Mouse (Mus musculus) adrenal gland, postnatal 14 days (tissue): ENCODE results near the gene Moxd1. TPM values are rescaled to one million over a fixed set of nuclear protein-coding genes. Genes with fewer than 3 reads are reported as not detected.
A peak's percentile ranks its signal among the peaks of the same experiment; 100 is the strongest.

Experiments
- DNase-seq: peaks from one replicate; pipeline ENCODE4 v3.0.0; 2021; ENCODE audit warnings: mixed read lengths
- long read RNA-seq, 2 experiments: library from polyadenylated mRNA; stranded (forward); transcript quantifications; one replicate each; pipeline ENCODE4 v2.0.0; 2021
- total RNA-seq: library from RNA; stranded (reverse); gene quantifications from 2 replicates; pipeline ENCODE4 v1.2.3, GENCODE M21; 2021

The Moxd1 gene
- 0.52 and 0.53 TPM in 2 replicates for total RNA-seq
- long read RNA-seq, experiment 1: 0 reads
- long read RNA-seq, experiment 2: 0 reads

DNA sequence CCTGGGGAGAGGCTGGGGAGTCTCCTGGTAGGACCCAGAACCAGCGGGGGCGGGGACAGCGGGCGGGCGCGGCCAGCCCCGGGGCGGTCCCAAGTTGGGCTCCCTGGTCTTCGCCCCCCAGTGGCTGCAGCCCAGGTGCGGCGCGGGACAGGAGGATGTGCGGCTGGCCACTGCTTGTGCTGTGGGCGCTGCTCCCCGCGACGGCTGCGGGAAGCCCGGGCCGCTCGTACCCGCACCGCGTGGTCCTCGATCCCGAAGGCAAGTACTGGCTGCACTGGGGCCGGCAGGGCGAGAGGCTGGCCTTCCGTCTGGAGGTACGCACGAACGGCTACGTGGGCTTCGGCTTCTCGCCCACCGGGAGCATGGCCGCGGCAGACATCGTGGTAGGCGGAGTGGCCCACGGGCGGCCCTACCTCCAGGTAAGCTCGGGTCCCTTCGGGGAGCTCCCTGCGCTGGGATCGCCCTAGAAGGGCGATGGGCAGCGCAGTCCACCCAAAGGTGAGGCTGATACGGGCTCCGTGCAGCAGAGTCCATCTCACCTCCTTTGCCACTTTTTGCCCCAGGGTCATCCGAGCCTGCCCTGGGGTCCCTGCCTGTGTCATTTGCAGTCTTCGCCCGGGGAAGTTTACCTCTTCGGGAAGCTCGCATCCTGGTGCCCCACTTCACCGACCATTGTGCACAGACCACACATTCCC is at the start of gene Moxd1:
Gene Moxd1 (plus strand): TSS at position 69 of the 695 bp plus-strand sequence.
- peak; percentile 55 for DNase-seq

- peak; percentile 19 for DNase-seq
Measured at GRCm38 (mm10) chr10:24190392-24190791, 32.9 kb upstream of the Moxd1 start.

- DNase-seq: no peak
Measured at GRCm38 (mm10) chr10:24191977-24192376, 31.3 kb upstream of the Moxd1 start.

- DNase-seq: no peak
Measured at GRCm38 (mm10) chr10:24199303-24199702, 24.0 kb upstream of the Moxd1 start.

DNA sequence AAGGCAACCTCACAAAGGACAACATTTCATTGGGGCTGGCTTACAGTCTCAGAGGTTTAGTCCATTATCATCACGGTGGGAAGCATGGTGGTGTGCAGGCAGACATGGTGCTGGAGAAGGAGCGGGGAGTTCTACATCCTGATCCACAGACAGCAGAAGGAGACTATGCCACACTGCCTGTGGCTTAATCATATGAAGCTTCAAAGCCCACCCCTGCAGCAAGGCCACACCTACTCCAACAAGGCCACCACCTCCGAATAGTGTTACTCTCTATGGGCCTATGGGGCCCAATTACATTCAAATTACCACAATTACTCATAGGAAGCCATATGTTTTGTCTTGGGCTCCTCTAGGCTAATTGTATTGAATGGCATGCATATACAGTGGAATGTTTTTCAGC is 23.2 kb upstream of the Moxd1 start:
- DNase-seq: no peak

- DNase-seq: no peak
Measured at GRCm38 (mm10) chr10:24210075-24210474, 13.2 kb upstream of the Moxd1 start.

DNA sequence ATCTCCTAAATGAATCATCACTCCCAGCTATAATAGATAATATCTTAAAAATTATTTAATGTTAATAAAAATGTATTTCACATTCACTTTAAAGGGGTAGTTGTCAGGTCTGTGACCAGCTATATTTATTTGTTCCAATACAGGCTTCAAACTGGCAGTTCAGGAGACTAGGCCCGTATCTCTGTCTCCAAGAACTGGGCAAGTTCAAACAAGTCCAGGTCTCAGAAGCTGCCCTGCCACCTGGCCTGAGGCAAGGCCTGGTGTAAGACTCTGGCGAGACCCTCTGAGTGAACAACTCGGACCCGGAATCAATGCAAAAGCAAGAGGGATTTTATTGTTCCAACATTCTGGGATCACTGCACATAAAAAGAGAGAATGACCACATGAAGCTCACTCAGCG is 10.0 kb upstream of the Moxd1 start:
- no peak for DNase-seq

DNA sequence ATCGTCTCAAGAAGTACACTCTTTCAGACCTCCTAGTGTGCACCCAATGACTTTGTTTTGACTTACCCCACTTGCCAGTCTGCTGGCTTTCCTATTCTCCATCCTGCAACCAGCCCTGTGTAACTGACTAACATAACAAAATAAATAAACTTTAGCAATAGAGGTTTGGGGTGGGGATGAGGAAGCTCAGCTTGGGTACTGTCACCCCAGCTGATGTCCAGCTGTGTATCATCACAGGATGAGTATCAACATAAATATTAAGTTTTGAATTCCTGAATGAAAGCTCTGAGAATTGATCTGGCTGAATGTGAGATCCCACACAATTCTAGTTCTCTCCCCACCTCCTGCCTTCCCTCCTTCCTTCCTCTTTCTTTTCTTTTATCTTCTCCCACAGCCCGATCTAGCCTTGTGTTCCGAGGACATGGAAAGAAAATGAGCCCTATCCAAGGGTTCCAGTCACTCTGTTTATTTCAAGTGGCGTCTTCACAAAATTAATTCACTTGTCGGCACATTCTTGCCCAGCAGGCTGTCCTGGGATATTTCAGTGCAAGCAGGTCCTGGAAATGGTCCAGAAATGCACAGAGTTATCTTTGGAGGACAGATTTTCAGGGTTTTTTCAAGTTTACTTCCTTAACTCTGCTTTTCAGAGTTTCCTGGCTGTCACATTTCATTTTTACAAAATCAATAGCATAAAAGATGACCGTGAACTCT is 5.6 kb upstream of the Moxd1 start:
- peak; percentile 12 for DNase-seq

GRCm38 (mm10) chr10:24220931-24221330 is 2.4 kb upstream of the Moxd1 start:
- peak; percentile 11 for DNase-seq

- DNase-seq: no peak
Measured at GRCm38 (mm10) chr10:24222911-24223310, 406 bp upstream of the Moxd1 start.

DNA sequence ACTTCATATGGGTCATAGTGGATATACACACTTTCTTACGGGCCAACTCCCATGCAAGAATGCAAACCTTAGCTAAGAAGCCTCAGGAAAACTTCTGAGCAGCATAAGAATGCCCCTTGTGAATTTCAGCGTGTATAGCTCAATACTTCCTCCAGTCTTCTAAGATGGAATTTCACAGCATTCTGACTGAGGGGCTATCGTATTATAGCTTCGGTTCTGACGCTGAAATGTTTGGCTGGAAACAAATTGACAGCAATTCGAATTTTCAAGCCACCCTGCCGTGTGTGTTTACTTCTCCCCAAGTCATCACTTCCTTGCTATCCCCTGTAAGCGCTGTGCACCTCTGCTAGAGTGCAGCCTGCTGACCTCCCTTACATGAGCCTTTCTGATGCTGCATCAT is 1.3 kb downstream of the Moxd1 start:
- DNase-seq: no peak

DNA sequence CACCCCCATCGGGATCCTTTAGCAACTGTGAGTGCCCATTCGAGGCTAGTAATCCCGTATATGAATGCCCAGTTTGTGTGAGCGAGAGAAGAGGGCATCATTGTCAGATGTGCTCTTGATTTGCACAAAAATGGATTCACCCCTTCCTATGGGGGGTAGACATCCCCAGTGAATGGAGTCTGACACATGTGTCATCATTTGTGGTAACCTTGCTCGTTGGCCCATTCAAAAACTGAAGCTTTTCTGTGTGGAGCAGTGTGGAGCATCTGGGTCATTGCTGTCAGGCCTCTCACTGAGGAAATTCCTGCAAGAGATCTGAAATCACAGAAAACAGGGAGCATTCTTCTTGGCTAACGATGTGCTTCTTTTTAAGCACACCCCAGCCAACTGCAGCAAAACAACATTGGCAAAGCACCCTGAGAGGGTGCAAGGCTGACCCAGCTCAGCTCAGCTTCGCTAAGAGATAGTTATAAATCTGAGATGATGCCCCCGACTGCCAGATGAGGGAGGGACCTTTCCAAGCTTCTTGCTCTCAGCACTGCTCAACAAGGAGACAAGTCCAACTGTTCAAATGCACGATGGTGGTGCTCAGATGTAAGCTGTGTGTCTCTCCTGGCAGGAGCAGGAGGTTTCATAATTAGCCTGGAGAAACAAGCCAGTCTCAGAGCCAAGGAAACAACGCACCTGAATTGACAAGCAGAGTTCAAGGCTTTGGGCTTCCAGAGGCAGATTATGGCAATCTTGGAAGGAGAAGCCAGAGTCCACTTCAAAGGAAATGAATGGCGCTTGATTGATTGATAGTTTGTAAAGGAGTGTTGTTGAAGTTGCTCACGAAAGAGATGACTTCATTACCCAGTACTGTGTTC is 5.2 kb downstream of the Moxd1 start:
- no peak for DNase-seq

GRCm38 (mm10) chr10:24232281-24232680 is 9.0 kb downstream of the Moxd1 start:
- DNase-seq: no peak

GRCm38 (mm10) chr10:24235426-24236283 is 12.3 kb downstream of the Moxd1 start:
- DNase-seq: no peak

DNA sequence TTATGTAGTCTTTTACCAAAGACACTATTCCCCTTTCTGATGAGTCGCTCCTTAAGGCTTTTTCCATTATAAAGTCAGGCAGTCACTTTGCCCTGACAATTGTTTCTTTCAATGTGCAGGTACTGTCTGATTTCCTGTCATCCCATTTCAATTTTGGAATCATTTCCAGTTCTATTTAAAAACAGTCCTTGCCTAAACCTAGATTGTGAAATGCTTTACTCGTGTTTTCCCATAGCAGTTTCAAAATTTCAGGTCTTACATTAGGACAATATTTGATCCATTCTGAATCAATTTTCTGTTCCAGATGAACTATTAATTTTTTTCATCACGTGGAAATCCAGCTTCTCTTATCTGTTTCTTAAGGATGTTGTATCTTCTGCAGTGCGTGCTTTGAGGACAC is 23.5 kb downstream of the Moxd1 start:
- DNase-seq: no peak

DNA sequence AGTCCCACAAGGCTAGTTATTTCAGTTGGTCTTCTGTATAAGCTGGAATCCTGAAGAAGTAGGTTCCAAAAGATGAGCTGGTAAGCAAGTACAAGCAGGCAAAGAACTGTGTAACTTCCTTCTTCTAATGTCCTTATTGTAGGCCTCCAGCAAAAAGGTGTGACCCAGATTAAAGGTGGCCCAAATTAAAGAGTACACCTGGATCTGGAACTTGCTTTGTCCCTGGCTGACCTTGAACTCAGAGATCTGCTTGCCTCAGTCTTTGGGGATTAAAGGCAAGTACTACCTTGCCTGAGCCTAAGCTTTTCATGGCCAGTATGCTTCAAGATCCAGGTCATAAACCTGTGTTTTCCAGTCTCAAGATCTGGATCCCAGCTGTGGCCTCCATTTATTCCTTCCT is 24.8 kb downstream of the Moxd1 start:
- no peak for DNase-seq

DNA sequence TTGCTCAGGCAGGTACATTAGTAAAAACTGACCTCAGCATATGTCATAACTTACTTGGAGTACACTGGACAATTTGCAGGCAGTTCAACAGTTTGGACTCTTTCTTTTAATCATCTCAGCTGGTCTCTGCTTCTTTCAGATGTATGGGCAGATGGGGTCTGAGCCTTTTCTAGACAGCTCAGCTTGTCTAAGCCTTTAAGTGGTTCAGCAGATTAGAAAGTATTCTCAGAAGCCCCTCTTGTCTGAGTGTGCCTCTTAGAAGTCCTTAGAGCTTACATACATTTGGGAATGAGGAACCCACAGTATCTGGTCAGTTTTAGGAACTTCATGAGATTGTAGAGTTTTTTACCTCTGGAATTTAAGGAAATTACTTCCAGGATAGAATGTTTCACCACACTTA is 28.3 kb downstream of the Moxd1 start:
- DNase-seq: no peak

DNA sequence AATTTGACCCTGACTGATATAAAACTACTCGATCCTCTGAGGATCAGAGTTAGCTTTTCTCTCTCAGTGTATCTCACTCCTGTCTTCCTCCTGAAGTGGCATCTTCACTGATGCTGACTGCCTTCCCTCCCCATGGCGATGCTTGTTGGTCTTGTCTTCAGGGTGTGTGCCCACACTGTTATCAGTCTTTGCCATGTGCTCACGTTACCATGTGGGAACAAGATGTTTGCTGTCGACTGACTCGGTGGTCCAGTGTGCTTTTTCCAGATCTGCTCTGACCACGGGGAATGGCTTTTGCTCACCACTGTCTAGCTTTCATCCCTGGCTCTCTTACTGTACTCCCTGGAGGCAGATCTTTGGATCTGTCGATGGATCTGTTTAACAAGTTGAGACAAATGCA is 34.8 kb downstream of the Moxd1 start:
- no peak for DNase-seq

- no peak for DNase-seq
Measured at GRCm38 (mm10) chr10:24258885-24259284, 35.6 kb downstream of the Moxd1 start.

DNA sequence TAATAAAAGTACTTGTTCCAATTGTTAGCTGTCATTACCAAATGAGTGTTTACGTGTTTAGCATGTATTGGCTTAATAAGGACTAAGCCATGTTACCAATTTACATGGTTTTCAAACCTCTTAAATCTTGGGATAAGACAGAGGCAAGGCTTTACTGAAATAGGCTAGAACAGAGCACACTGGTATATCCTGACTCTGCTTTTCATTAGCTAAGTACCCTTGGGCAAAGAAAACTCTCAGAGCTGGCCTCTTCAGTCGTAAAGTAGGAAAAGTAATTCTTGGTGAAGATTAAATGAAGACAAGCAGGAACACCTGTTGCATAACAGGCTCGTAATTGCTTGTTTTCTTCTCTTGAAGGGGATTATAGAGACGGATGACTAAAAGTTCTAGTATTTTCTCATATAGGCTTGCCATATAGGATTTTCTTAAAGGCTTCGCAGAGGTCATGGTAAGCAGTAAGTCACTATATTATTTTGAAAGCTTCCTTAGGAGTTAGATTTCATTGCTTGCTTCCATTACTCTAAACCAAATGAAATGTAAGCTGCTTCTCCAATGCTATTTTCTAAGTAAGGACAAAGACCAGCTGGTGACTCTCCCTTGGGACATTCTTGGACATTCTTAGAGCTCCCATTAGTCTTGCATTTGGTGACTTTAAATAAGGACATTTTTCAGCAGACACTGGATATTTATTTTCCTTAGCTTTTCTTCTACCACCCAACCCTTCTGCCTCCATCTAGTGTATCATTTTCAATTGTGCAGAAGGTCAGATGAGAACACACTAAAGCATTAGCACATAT is 36.7 kb downstream of the Moxd1 start:
- DNase-seq: no peak

DNA sequence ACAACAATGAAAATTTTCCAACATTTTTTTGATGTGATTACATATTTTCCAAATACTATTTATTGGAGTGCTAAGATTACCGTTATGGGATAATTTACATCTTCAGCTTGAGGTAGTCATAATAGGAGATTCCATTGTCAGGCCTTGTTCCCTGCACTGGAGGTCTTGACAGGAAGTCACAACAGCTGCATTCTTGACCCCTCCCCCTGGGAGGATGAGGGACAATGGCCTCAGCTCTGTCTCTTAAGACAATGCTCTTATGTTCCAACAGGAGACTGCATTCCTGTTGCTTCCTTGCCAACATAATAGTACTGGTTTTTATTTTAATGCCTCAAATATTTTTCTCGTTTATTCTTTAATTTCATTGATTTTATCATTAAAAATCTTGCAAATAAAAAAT is 44.2 kb downstream of the Moxd1 start:
- no peak for DNase-seq
